Mouse (Mus musculus) forebrain, embryonic 15.5 days (tissue): ENCODE measurements at regions not wholly inside any gene's neighbourhood (a gene's known extent, or its start where the extent isn't known, plus 50 kb on each side); places are given as distances from the start of the nearest gene placed in this dataset.

Experiments
- ATAC-seq: fragments of 200-750 bp; cut with Nextera tagmentation; replicated peaks from 2 replicates; pipeline ENCODE4 v1.8.0; 2017; ENCODE audit warnings: mild to moderate bottlenecking, moderate TSS enrichment, moderate library complexity
- H3K27ac ChIP-seq: fragments of 300-500 bp; sonication (generic); replicated peaks from 2 replicates; pipeline ENCODE4 v1.5.1; 2015; ENCODE audit warnings: mild to moderate bottlenecking, inconsistent platforms
- H3K27me3 ChIP-seq: fragments of 300-500 bp; sonication (generic); 2 replicates; pipeline ENCODE4 v1.6.1; 2015; ENCODE audit warnings: inconsistent platforms
- H3K36me3 ChIP-seq: fragments of 300-500 bp; sonication (generic); 2 replicates; pipeline ENCODE4 v1.6.1; 2015; ENCODE audit warnings: mild to moderate bottlenecking, inconsistent platforms
- H3K4me1 ChIP-seq: fragments of 300-500 bp; sonication (generic); 2 replicates; pipeline ENCODE4 v1.6.1; 2015; ENCODE audit warnings: inconsistent platforms
- H3K4me2 ChIP-seq: fragments of 300-500 bp; sonication (generic); replicated peaks from 2 replicates; pipeline ENCODE4 v1.6.1; 2015; ENCODE audit warnings: mild to moderate bottlenecking, inconsistent platforms
- H3K4me3 ChIP-seq: fragments of 300-500 bp; sonication (generic); 2 replicates; pipeline ENCODE4 v1.5.1; 2015; ENCODE audit warnings: mild to moderate bottlenecking, inconsistent platforms
- H3K9ac ChIP-seq: fragments of 300-500 bp; sonication (generic); replicated peaks from 2 replicates; pipeline ENCODE4 v1.6.1; 2015; ENCODE audit warnings: mild to moderate bottlenecking, inconsistent platforms
- H3K9me3 ChIP-seq: fragments of 300-500 bp; sonication (generic); 2 replicates; pipeline ENCODE4 v1.6.1; 2016; ENCODE audit warnings: inconsistent platforms
- WGBS: fragments of 180-500 bp; shearing (Covaris S2); methylation state at CpG from one replicate; pipeline ENCODE4 v1.1.7; 2015; ENCODE audit warnings: mixed read lengths; 5-methylcytosine and 5-hydroxymethylcytosine counted together

DNA sequence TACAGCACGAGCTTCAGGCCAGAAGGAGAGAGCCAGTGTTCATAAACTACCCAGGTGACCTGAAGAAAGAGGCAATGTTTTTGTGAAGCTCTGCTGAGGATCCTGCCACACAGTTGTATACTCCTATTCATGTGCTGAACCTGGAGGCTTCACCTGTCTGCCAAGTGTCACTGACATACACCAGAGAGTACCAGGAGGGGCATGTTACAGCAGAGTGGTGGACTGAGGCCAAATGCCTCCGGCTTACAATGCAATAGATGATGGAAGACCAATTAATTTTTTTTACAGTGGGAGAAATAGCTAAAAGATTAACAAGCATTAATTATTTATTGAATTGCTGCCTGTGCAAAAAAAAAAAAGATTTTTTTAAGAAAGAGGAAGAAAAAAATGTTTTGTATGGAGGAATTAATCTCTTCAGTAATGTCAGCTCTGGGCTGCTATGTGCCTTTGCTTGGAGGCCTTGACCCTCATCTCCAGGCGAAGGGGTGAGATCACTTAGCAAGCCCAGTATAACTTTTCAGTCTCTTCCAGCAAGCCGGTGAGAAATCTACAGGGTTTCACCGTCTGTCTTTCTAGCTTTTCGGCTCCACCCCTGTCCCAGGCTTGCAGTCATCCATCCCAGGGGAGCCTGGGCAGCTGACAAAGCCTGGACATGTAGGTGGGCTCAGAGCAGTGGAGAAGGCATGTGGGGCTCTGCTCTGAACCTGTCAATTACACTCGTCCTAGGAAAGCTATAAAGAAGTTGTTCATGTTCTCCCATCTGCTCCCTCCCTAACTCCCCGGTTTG is 144.0 kb upstream of the Tmem45b start:
- Histone ChIP-seq H3K4me2 (no peak overlapping the region), H3K9me3 (no peaks in the 10 kb centered on the region), H3K4me1 (no peaks in the 10 kb centered on the region), H3K36me3 (no peaks in the 10 kb centered on the region), H3K4me3 (no peak overlapping the region), H3K9ac (no peak overlapping the region), H3K27me3 (no peaks in the 10 kb centered on the region), H3K27ac (no peak overlapping the region)
- ATAC-seq: no peak
- WGBS: 74% methylated on average over 8 of the region's 8 CpGs

DNA sequence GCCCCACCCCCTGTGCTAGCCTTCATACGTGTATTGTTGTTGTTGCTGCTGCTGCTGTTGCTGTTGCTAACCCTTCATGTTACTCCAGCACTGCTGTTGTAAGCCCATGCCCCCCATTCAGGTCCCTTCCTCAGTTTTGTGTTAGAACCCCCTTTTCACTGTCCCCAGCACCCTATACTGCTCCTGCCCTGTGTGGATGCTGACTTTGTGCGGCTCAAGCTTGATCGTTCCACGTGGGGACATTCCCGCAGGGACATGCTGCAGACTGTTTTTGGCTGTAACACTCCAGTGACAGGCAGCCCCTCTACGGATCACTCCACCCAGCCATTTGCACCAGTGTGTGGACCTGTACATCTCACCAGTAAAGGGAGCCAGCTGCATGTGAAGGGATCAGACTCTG is 142.7 kb upstream of the Tmem45b start:
- Histone ChIP-seq H3K9ac (no peak overlapping the region), H3K36me3 (no peaks in the 10 kb centered on the region), H3K4me1 (no peaks in the 10 kb centered on the region), H3K27ac (no peak overlapping the region), H3K27me3 (no peaks in the 10 kb centered on the region), H3K4me2 (no peak overlapping the region), H3K9me3 (no peaks in the 10 kb centered on the region), H3K4me3 (no peak overlapping the region)
- 89% methylated on average over 6 of the region's 6 CpGs for WGBS
- no peak for ATAC-seq

DNA sequence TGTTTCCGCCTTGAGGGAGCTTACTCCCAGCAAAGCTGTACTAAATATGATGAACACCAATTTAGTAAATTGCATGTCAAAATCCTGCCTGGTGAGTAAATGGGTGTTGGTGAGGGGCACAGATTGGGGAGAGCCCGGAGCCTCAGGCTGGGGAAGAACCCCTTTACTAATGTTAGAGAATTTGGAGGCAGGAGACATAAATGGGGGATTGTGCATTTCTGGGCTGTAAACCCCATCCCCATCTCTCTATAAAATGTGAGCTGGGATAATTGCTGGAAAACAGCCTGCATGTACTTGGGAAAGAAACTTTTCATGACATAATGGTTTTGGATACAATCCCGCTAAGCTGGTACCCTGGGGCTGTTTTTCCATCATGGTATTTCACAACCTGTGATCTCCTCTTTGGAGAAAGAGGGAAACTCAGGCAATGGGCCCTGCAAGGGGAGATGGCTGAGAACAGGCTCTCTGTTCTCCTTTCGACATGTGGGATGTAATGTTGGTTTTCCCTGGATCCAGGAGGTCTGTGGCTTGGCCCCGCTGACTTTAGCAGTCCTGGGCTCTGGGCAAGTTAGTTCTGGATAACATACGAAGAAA is 140.3 kb upstream of the Tmem45b start:
- 71% methylated on average over 6 of the region's 6 CpGs for WGBS
- H3K4me2 ChIP-seq: no peak overlapping the region
- no peak overlapping the region for H3K27ac ChIP-seq
- H3K9ac ChIP-seq: no peak overlapping the region
- H3K4me1 ChIP-seq: no peaks in the 10 kb centered on the region
- H3K9me3 ChIP-seq: no peaks in the 10 kb centered on the region
- H3K4me3 ChIP-seq: no peak overlapping the region
- ATAC-seq: no peak
- no peaks in the 10 kb centered on the region for H3K27me3 ChIP-seq
- no peaks in the 10 kb centered on the region for H3K36me3 ChIP-seq

DNA sequence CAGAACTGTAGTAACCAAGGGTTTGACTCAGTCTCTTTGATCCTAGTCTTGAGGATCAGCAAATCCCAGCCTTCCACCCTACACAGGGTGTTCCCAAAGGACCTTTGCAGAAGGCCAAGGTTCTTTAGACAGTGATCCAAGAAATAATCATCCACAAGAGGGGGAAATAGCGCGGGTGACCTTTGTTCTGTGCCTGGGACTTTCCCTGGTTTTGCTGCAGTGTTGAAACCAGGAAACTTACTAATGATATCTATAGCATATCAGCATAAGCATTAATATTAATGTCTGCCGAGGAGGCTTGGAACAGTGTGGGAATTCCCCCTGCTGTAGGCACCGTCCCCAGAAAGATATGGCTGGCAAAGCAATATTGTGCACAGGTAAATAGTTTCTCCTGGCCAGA is 138.4 kb upstream of the Tmem45b start:
- no peaks in the 10 kb centered on the region for H3K36me3 ChIP-seq
- H3K27me3 ChIP-seq: no peaks in the 10 kb centered on the region
- ATAC-seq: no peak
- H3K4me2 ChIP-seq: no peak overlapping the region
- no peak overlapping the region for H3K9ac ChIP-seq
- no peaks in the 10 kb centered on the region for H3K9me3 ChIP-seq
- H3K4me3 ChIP-seq: no peak overlapping the region
- WGBS: 92% methylated on average over 4 of the region's 4 CpGs
- no peaks in the 10 kb centered on the region for H3K4me1 ChIP-seq
- H3K27ac ChIP-seq: no peak overlapping the region

DNA sequence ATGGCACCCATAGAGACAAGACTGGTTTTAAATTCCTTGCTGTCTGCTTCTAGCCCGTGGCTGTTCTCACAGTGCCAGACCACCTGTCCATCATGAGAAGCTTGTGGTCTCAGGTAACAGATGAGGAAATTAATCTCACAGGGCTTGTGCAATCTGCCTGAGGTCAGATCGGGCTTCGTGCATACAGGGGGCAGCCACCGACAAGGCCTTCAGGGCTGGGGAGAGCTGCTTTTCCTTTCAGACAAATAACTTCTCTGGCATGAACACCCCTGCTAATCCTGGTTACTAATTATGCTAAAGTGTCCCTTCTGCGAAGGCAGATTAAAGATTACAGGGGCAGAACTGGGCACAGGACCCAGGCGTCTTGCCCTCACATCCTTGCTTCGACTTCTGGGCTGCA is 130.8 kb upstream of the Tmem45b start:
- Histone ChIP-seq H3K36me3 (no peaks in the 10 kb centered on the region), H3K27ac (no peak overlapping the region), H3K27me3 (no peaks in the 10 kb centered on the region), H3K4me2 (no peak overlapping the region), H3K4me3 (no peak overlapping the region), H3K9ac (no peak overlapping the region), H3K4me1 (no peaks in the 10 kb centered on the region), H3K9me3 (no peaks in the 10 kb centered on the region)
- ATAC-seq: no peak
- 80% methylated on average over 7 of the region's 7 CpGs for WGBS

DNA sequence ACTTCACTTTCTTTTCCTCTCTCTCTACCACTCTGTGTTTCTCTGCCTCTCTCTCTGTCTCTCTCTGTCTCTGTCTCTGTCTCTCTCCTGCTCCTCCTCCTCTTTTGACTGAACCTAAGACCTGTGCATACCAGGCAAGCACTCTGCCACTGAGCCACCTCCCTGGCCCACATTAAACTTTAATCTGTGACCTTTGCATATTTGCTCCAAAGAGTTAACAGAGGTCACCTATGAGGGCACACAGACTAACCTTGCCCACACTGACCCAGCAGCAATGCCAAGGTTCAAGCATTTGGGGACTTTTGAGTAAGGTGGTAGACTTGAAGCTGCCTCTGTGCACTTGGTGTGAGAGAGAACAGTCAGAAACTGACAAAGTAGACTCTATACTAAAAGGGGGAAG is 123.4 kb upstream of the Tmem45b start:
- Histone ChIP-seq H3K27me3 (no peaks in the 10 kb centered on the region), H3K36me3 (no peaks in the 10 kb centered on the region), H3K4me1 (no peaks in the 10 kb centered on the region), H3K9me3 (no peaks in the 10 kb centered on the region), H3K27ac (no peak overlapping the region), H3K4me3 (no peak overlapping the region), H3K9ac (no peak overlapping the region), H3K4me2 (no peak overlapping the region)
- no peak for ATAC-seq

DNA sequence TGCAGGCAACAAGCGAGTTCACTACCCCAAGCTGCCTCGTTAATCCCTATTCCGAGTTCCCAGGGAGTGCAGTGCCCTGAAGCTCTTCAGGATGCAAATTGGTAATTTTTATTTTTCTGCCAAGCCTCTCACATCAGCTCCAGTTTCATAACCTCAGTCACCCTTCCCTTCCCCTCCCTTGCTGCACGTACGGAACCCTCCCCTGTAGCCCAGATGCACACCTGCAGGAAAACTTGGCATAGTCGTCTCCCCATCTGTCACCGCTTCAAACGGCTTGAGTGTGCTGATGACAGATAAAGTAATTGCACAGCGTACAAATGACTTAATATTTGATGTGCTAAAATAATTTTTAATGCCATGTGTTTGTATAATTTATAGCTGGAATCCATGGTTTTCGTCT is 119.7 kb upstream of the Tmem45b start:
- H3K4me1 ChIP-seq: no peaks in the 10 kb centered on the region
- no peak overlapping the region for H3K27ac ChIP-seq
- no peak overlapping the region for H3K9ac ChIP-seq
- 55% methylated on average over 10 of the region's 10 CpGs for WGBS
- no peak overlapping the region for H3K4me3 ChIP-seq
- no peaks in the 10 kb centered on the region for H3K27me3 ChIP-seq
- H3K9me3 ChIP-seq: no peaks in the 10 kb centered on the region
- no peak overlapping the region for H3K4me2 ChIP-seq
- no peak for ATAC-seq
- H3K36me3 ChIP-seq: no peaks in the 10 kb centered on the region

DNA sequence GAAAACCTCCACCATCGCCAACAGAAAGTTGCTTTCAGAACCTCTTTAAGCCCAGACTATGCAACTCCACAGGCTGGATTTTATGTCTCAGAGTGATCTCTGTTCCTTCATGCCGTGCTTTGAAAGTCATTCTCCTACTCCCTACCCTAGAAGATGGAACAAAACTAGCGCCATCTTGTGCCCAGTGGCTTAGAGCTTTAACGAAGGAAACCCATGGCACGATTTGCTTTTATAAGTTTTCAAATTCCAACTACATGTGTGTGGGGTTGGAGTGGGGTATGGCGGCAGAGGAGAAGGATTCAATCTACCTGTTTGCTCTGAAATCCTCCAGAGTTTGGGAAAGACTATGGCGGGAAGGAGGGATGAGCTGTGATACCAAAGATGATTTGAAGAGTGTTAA is 118.7 kb upstream of the Tmem45b start:
- Histone ChIP-seq H3K9ac (no peak overlapping the region), H3K4me1 (no peaks in the 10 kb centered on the region), H3K36me3 (no peaks in the 10 kb centered on the region), H3K4me2 (no peak overlapping the region), H3K27ac (no peak overlapping the region), H3K9me3 (no peaks in the 10 kb centered on the region), H3K4me3 (no peak overlapping the region), H3K27me3 (no peaks in the 10 kb centered on the region)
- ATAC-seq: no peak
- 87% methylated on average over 7 of the region's 7 CpGs for WGBS

DNA sequence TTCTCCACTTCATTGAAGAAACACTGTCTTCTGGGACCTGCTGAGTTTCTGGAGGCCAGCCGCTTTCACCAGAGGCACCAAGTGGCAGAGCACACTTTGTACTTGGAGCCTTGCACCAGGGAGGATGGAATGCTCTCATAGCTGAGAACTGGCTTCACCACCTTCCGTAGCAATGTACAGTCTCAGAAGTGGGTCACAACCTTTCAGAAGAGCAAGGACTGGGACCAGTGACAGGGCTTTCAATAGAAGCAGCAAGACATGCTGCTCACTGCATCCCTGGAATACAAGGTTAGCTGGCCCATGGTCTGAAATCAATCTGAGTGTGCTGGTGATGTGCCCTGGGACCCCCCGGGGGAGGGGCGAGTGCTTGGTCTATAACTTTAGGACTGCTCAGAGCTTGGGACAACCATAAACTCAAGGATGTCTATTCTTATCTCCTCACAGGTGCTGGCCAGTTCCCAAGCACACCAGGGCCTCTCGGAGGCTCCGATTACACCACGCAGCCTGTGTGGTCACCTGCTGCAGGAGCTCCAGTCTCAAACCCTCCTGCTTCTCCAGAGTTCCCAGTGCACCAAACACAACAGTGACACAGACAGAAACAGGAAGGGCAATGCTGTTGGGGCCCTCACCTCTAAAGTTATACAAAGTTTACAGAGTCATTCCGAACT is 114.4 kb upstream of the Tmem45b start:
- no peak overlapping the region for H3K4me3 ChIP-seq
- H3K9me3 ChIP-seq: no peaks in the 10 kb centered on the region
- H3K9ac ChIP-seq: no peak overlapping the region
- no peaks in the 10 kb centered on the region for H3K4me1 ChIP-seq
- ATAC-seq: no peak
- no peaks in the 10 kb centered on the region for H3K27me3 ChIP-seq
- H3K27ac ChIP-seq: no peak overlapping the region
- H3K36me3 ChIP-seq: no peaks in the 10 kb centered on the region
- 93% methylated on average over 8 of the region's 8 CpGs for WGBS
- H3K4me2 ChIP-seq: no peak overlapping the region

DNA sequence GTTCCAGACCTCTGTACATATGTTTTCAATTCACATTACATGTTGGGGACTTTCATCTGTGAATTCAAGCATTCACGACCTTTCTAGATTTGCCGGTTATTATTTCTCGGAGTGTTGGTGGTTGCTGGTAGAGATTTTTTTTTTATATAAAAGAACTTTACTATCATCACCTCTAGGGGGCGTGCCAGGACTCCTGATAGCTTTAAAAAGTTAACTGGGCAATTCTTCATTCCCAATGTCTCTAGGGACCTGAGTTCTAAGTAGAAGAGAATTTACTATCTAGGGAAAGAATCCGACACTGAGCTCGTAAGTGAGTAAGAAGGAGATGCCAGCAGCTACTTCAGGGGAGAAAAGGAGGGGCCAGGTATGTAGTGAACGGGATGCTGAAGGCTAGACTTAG is 112.8 kb upstream of the Tmem45b start:
- Histone ChIP-seq H3K4me1 (no peaks in the 10 kb centered on the region), H3K4me3 (no peak overlapping the region), H3K9ac (no peak overlapping the region), H3K27me3 (no peaks in the 10 kb centered on the region), H3K27ac (no peak overlapping the region), H3K36me3 (no peaks in the 10 kb centered on the region), H3K4me2 (no peak overlapping the region), H3K9me3 (no peaks in the 10 kb centered on the region)
- WGBS: 78% methylated on average over 7 of the region's 7 CpGs
- ATAC-seq: no peak

DNA sequence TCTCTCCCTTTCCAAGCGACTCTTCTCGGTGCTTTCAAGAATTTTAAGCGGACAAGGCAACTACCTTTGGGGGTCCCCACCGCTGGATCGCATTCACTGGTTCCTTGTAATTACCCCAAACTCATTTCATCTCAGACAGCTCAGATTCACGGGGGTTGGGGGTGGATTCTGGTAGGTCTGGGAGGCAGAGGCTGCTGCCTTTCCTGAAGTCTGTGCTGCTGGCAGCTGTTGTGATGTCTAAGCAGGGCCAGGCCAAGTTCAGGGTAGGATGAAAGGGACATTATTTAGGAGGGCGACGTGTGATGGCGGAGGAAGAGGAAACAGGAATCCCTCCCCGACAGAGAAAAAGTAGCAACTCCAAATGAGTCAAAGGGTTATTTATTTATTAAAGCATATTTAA is 102.8 kb upstream of the Tmem45b start:
- Histone ChIP-seq H3K4me2 (peak overlapping the region; percentile 28), H3K9ac (no peak overlapping the region), H3K4me3 (no peak overlapping the region), H3K4me1 (peaks cover 20% of the 10 kb centered on the region), H3K9me3 (no peaks in the 10 kb centered on the region), H3K27me3 (no peaks in the 10 kb centered on the region), H3K27ac (no peak overlapping the region), H3K36me3 (no peaks in the 10 kb centered on the region)
- WGBS: 74% methylated on average over 10 of the region's 10 CpGs
- no peak for ATAC-seq

DNA sequence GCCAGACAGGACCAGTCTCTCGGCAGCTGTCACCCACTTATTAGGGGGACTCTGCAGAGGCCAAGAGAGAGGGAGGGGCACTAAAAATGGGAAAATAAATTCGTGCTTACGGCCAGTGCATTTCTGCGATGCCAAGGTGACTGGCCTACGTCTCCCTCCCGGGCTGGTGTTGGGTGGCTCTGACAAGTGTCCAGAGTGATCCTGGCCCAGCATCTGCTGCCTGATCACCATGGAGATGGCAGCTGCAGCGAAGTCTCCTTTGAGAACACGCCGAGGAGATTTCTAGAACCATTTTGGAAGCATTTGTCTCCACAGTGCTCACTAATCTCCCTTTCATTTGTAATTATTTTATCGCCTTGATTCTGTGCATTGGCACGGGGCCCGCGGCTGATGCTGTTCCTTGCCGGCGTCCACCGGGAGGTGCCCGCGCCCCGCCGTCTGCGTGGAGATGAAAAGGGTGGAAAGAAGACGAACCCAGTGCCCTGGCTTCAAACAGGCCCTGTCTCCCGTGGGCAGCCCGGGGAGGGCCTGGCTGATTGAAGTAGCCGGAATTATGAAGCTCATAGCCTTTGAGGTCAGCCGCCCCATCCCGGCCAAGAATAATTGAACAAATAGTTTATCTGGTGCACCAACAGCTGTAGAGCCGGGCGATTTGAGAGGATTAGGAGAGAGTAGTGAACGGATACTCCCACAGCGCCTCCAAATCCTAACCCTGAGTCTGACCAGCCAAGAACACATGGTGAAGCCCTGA is 102.2 kb upstream of the Tmem45b start:
- Histone ChIP-seq H3K27me3 (no peaks in the 10 kb centered on the region), H3K4me2 (peak overlapping the region; percentile 28)
- WGBS: 50% methylated on average over 31 of the region's 31 CpGs

More for the DNA sequence above, 102.2 kb upstream of the Tmem45b start:
- H3K4me1 ChIP-seq: peaks cover 20% of the 10 kb centered on the region
- H3K36me3 ChIP-seq: no peaks in the 10 kb centered on the region
- ATAC-seq: peak; percentile 67
- H3K9me3 ChIP-seq: no peaks in the 10 kb centered on the region
- no peak overlapping the region for H3K27ac ChIP-seq
- H3K4me3 ChIP-seq: no peak overlapping the region
- H3K9ac ChIP-seq: 0 out of 2 replicates have a peak overlapping the region, but pooled peaks have one; percentile 6
